27 mouse cellular contexts compared by ENCODE assay signal in the genomic region with DNA sequence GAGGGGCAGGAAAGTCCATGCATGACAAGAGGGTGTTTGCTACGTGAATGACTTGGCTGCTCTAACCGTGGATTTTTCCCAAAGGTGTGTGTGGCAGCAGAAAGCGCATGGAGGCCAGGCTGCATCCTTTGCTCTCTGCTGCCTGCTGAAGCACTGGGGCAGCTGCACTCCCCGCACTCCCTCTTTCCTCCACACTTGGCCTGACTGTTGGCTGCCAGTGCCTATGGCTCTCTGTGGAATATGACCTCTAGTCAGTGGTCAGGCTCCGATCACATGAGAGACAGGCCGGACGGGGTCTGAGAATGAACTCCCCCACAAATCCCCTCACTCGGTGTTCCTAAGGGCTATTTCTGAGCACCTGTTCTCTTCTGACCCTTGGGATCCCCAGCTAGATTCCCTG.
A peak's percentile ranks its signal among the peaks of the same experiment; 100 is the strongest.
DNase-seq lines count a peak whose midpoint lies in the region; ATAC-seq lines count a peak whose summit lies in the region.
"Had no signal": no experiment of that assay in that cellular context is flagged by ENCODE, and none has a peak within 500 bp of the region (broad histone marks: within the 10 kb centered on the region; RNA-seq: fewer than 3 reads in every experiment).

No protein-coding gene starts in this region.

- H3K36me3 ChIP-seq in liver, embryonic 16.5 days (ENCODE audit: control insufficient read depth, insufficient read depth) = no peaks in the 10 kb centered on the region
- H3K36me3 ChIP-seq: liver, embryonic 13.5 days had no signal

- H3K27ac ChIP-seq in liver, embryonic 16.5 days (ENCODE audit: low read length) = no peak overlapping the region
- H3K27ac ChIP-seq: forebrain, embryonic 12.5 days; hindbrain, embryonic 13.5 days; kidney, postnatal 0 days; liver, embryonic 13.5 days; midbrain, embryonic 13.5 days had no signal

- no peak overlapping the region for H3K9ac ChIP-seq in liver, embryonic 16.5 days (ENCODE audit: low read depth, low read length)
- H3K9ac ChIP-seq: forebrain, embryonic 12.5 days; hindbrain, embryonic 13.5 days; liver, embryonic 13.5 days; lung, embryonic 14.5 days; midbrain, embryonic 13.5 days had no signal

- H3K4me2 ChIP-seq in liver, embryonic 16.5 days (ENCODE audit: low read depth, low read length) = no peak overlapping the region
- H3K4me2 ChIP-seq: forebrain, embryonic 12.5 days; heart, embryonic 11.5 days; hindbrain, embryonic 13.5 days; liver, embryonic 13.5 days; lung, embryonic 14.5 days; midbrain, embryonic 13.5 days had no signal

- 0 out of 2 replicates have a peak, but pooled peaks have one; percentile 16 for ATAC-seq in liver, embryonic 16.5 days (ENCODE audit: low read depth)
- ATAC-seq: CD4-positive, CD25-positive, alpha-beta regulatory T cell, adult 4 months; midbrain, embryonic 13.5 days had no signal

- WGBS in liver, embryonic 16.5 days (ENCODE audit: insufficient replicate concordance) = 78% methylated on average over 8 of the region's 8 CpGs

- peak; percentile 80 for DNase-seq in heart, adult 11 months
- no peak for DNase-seq in heart, postnatal 14 days
- no peak for DNase-seq in liver
- peak; percentile 18 for DNase-seq in kidney, adult 9 months
- DNase-seq in kidney, postnatal 14 days = peak; percentile 39
- DNase-seq in adrenal gland, adult (ENCODE audit: inconsistent age in 2 of 2, low spot score in 1 of 2) = no peak
- no peak for DNase-seq in embryo, embryonic 9.5 days (ENCODE audit: extremely low spot score)
- DNase-seq: adrenal gland, postnatal 10 days; cerebellum, adult 11-12 months; cerebellum, postnatal 10 days; gastrocnemius, postnatal 14 days; heart, adult 18-20 months; heart, postnatal 4 days; left cerebral cortex, postnatal 4 days; liver, embryonic 13.5 days; lung, embryonic 14.5 days; lung, postnatal 4 days; right cerebral cortex, postnatal 14 days had no signal

- no peak overlapping the region for H3K4me3 ChIP-seq in liver, embryonic 16.5 days (ENCODE audit: low read depth, low read length)
- H3K4me3 ChIP-seq: erythroblast, embryonic 14.5 days; forebrain, embryonic 12.5 days; hindbrain, embryonic 13.5 days; liver, embryonic 13.5 days; megakaryocyte, embryonic 14.5 days; midbrain, embryonic 13.5 days had no signal

- H3K4me1 ChIP-seq in liver, embryonic 16.5 days (ENCODE audit: control insufficient read depth, low read depth, low read length) = no peaks in the 10 kb centered on the region
- H3K4me1 ChIP-seq: forebrain, embryonic 12.5 days; hindbrain, embryonic 13.5 days; liver, embryonic 13.5 days; midbrain, embryonic 13.5 days had no signal

- H3K27me3 ChIP-seq in liver, embryonic 16.5 days (ENCODE audit: control insufficient read depth, insufficient read depth, low read depth, low read length) = no peaks in the 10 kb centered on the region
- H3K27me3 ChIP-seq: forebrain, embryonic 12.5 days; hindbrain, embryonic 13.5 days; liver, embryonic 13.5 days; megakaryocyte, embryonic 14.5 days; midbrain, embryonic 13.5 days had no signal

- no peaks in the 10 kb centered on the region for H3K9me3 ChIP-seq in liver, embryonic 16.5 days (replicated peaks; ENCODE audit: control insufficient read depth, low read length)
- H3K9me3 ChIP-seq: forebrain, embryonic 12.5 days; hindbrain, embryonic 13.5 days; liver, embryonic 13.5 days; megakaryocyte, embryonic 14.5 days; midbrain, embryonic 13.5 days had no signal

- intact Hi-C loops in heart, postnatal 14 days (cut with DNase I) = loop anchor here (2.0 to 5.0 kb wide), 2 partner anchors 518 to 567 kb away; no protein-coding TSS in a partner anchor

Comparison
In these comparisons a context has a peak if more than half of its experiments do, and no peak if none do; other contexts are left out.
1. DNase-seq: peak in heart, adult 11 months (single experiment), kidney, adult 9 months (single experiment) and kidney, postnatal 14 days (single experiment); none in heart, postnatal 14 days (0 of 2), liver (single experiment), adrenal gland, adult (0 of 2) and embryo, embryonic 9.5 days (single experiment).